ENCODE assay signal across 16 mouse cellular contexts in the genomic region with DNA sequence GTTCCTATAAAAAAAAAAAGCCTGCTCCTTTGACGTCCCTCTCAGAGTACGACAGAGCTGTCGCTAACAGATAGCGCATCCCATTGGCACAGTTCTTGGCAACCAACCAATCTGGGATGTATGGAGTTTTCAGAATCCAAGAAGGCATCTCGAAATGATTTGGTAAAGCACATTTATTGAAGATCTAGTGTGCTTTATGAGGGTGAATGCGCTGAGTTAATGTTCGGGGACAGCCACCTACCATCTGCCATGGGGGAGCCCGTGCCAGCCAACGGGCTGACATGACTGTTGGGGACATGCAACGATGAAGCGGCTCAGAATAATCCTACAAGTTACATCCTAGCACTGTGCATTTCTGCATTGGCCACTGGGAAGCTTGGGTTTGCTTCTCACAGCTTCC.
DNase-seq lines count a peak whose midpoint lies in the region; TF ChIP-seq lines count a peak whose summit lies in the region.
"Had no signal": no experiment of that assay in that cellular context is flagged by ENCODE, and none has a peak within 500 bp of the region (broad histone marks: within the 10 kb centered on the region; RNA-seq: fewer than 3 reads in every experiment).

No protein-coding gene starts in this region.

- peak; percentile 81 for DNase-seq in left cerebral cortex, postnatal 4 days
- DNase-seq in left cerebral cortex, adult 18-20 months (ENCODE audit: low spot score in 2 of 2), result no peak
- DNase-seq in cerebellum, adult 2 months, result peak; percentile 74 to 80
- DNase-seq in cerebellum, postnatal 36 days, result peak; percentile 71 to 72
- peak; percentile 44 to 45 for DNase-seq in layer of hippocampus, postnatal 25 days (ENCODE audit: extremely low spot score in 1 of 2, low spot score in 1 of 2)
- no peak for DNase-seq in kidney, adult 2 months
- no peak for DNase-seq in kidney, postnatal 4 days
- DNase-seq: adrenal gland, postnatal 36 days; kidney, adult 18-20 months; kidney, postnatal 36 days; lung, postnatal 14 days; thymus, postnatal 25 days had no signal

- no peak overlapping the region for H3K27ac ChIP-seq in cerebellum, adult 2 months (ENCODE audit: insufficient read depth, low read length)
- H3K27ac ChIP-seq in kidney, adult 2 months (ENCODE audit: insufficient read depth, low read depth, low read length), result no peak overlapping the region
- H3K27ac ChIP-seq: hindbrain, embryonic 10.5 days; liver, embryonic 14.5 days; stomach, postnatal 0 days had no signal

- H3K27me3 ChIP-seq in cerebellum, adult 2 months (ENCODE audit: control insufficient read depth, insufficient read depth, low read length), result no peaks in the 10 kb centered on the region
- no peaks in the 10 kb centered on the region for H3K27me3 ChIP-seq in kidney, adult 2 months (replicated peaks; ENCODE audit: control insufficient read depth, insufficient read depth, low read length)

- no peak overlapping the region for H3K4me3 ChIP-seq in cerebellum, adult 2 months (replicated peaks; ENCODE audit: insufficient read depth, low read depth, low read length)
- H3K4me3 ChIP-seq in kidney, adult 2 months (ENCODE audit: insufficient read depth, low read depth, low read length), result no peak overlapping the region
- H3K4me3 ChIP-seq: hindbrain, embryonic 10.5 days; myocyte had no signal

- no peak for TF ChIP-seq POLR2A in cerebellum, adult 2 months (IDR thresholded peaks at IDR 0.05; ENCODE audit: borderline replicate concordance, insufficient read depth, low read length)
- TF ChIP-seq POLR2A in kidney, adult 2 months (IDR thresholded peaks at IDR 0.05; ENCODE audit: low read depth, low read length), result no peak

- 28% methylated on average over 11 of the region's 11 CpGs for WGBS in cerebellum, adult 2 months
- WGBS in kidney, adult 2 months, result 92% methylated on average over 11 of the region's 11 CpGs

- peaks cover 28% of the 10 kb centered on the region for H3K4me1 ChIP-seq in cerebellum, adult 2 months (ENCODE audit: control insufficient read depth, insufficient read depth, low read length)
- no peaks in the 10 kb centered on the region for H3K4me1 ChIP-seq in kidney, adult 2 months (ENCODE audit: control insufficient read depth, insufficient read depth, low read length)

- intact Hi-C loops in left cerebral cortex, postnatal 4 days (cut with DNase I), result no loop called here

- no peak for TF ChIP-seq CTCF in cerebellum, adult 2 months (IDR thresholded peaks at IDR 0.05; ENCODE audit: borderline replicate concordance, insufficient read depth, low read depth, low read length)
- no peak for TF ChIP-seq CTCF in kidney, adult 2 months (conservative IDR thresholded peaks at IDR 0.05; ENCODE audit: insufficient read depth, insufficient read length, low read depth, low read length)

- no peaks in the 10 kb centered on the region for H3K36me3 ChIP-seq in kidney, adult 2 months (ENCODE audit: control insufficient read depth, insufficient read depth, low read length)
- H3K36me3 ChIP-seq: hindbrain, embryonic 10.5 days had no signal

Comparison
In these comparisons a context has a peak if more than half of its experiments do, and no peak if none do; other contexts are left out.
1. DNase-seq: peak in left cerebral cortex, postnatal 4 days (single experiment), cerebellum, adult 2 months (2 of 2), cerebellum, postnatal 36 days (2 of 2) and layer of hippocampus, postnatal 25 days (2 of 2); none in left cerebral cortex, adult 18-20 months (0 of 2), kidney, adult 2 months (single experiment) and kidney, postnatal 4 days (0 of 2).